Mouse (Mus musculus) cortical plate, adult 2 months (tissue): ENCODE results near the gene Hspb2.
A peak's percentile ranks its signal among the peaks of the same experiment; 100 is the strongest.

Source experiments
- CTCF ChIP-seq: fragments of 200-500 bp; IDR thresholded peaks from 2 replicates; pipeline ENCODE4 v1.5.1; 2011; ENCODE audit warnings: mild to moderate bottlenecking, control low read depth, low read length; ENCODE audit not compliant: insufficient read depth; ENCODE audit errors: extremely low read depth
- POLR2A ChIP-seq: fragments of 200-500 bp; IDR thresholded peaks from 2 replicates; pipeline ENCODE4 v1.6.1; 2011; ENCODE audit warnings: mild to moderate bottlenecking, low read length, control low read depth; ENCODE audit not compliant: insufficient read depth; ENCODE audit errors: extremely low read depth

GRCm38 (mm10) chr9:50709108-50709507 lies 43.0 kb downstream of the Hspb2 start:
- TF ChIP-seq CTCF (peak; percentile 61), POLR2A (no peak)
